Mouse (Mus musculus) CH12.LX (cell line): ENCODE measurements at regions not wholly inside any gene's neighbourhood (a gene's known extent, or its start where the extent isn't known, plus 50 kb on each side); places are given as distances from the start of the nearest gene placed in this dataset.

ENCODE experiments used
- DNase-seq: peaks from one replicate; pipeline ENCODE4 v3.0.0-alpha.2; 2013; ENCODE audit errors: extremely low read depth
- H3K27ac ChIP-seq: 2 replicates; pipeline ENCODE4 v1.5.1; 2012; ENCODE audit warnings: low read depth, mild to moderate bottlenecking, control low read depth, moderate library complexity; ENCODE audit not compliant: insufficient read depth
- H3K27me3 ChIP-seq: replicated peaks from 2 replicates; pipeline ENCODE3; 2012; ENCODE audit warnings: inconsistent platforms
- H3K36me3 ChIP-seq, 2 experiments: replicated peaks in 1 of 2; 2 replicates each; pipeline versions ENCODE3 to v1.6.1; 2012; ENCODE audit warnings: inconsistent platforms in 1 of 2, low read length in 1 of 2, mild to moderate bottlenecking in 1 of 2, mixed read lengths in 1 of 2, moderate library complexity in 1 of 2; ENCODE audit not compliant: control insufficient read depth in 1 of 2, insufficient read depth in 1 of 2
- H3K4me1 ChIP-seq, 2 experiments: 2 replicates each; pipeline ENCODE4 v1.6.1; 2012; ENCODE audit warnings: inconsistent platforms in 1 of 2, moderate library complexity in 1 of 2; ENCODE audit not compliant: insufficient read depth in 2 of 2, control insufficient read depth in 1 of 2
- H3K4me2 ChIP-seq: 2 replicates; pipeline ENCODE4 v1.6.1; 2012; ENCODE audit warnings: low read depth, mild to moderate bottlenecking, control low read depth; ENCODE audit not compliant: poor library complexity, insufficient read depth, severe bottlenecking
- H3K4me3 ChIP-seq, 3 experiments: fragments of 150-350 bp in 1 of 3; sonication (generic) in 1 of 3; replicated peaks in 1 of 3; 2 replicates each; pipeline versions ENCODE3 to v1.5.1; 2011 to 2012; ENCODE audit warnings: low read depth in 2 of 3, low read length in 2 of 3, mild to moderate bottlenecking in 2 of 3, moderate library complexity in 2 of 3, control low read depth in 1 of 3, improper control_type of control experiment in 1 of 3, inconsistent platforms in 1 of 3, mixed read lengths in 1 of 3; ENCODE audit not compliant: poor library complexity in 1 of 3
- H3K79me2 ChIP-seq: replicated peaks from 2 replicates; pipeline ENCODE4 v1.6.1; 2012; ENCODE audit warnings: mild to moderate bottlenecking, moderate library complexity; ENCODE audit not compliant: control insufficient read depth, poor library complexity, insufficient read depth, severe bottlenecking; ENCODE audit errors: extremely low read depth
- H3K9ac ChIP-seq: 2 replicates; pipeline ENCODE4 v1.6.1; 2012; ENCODE audit warnings: low read depth, mild to moderate bottlenecking, control low read depth, moderate library complexity; ENCODE audit not compliant: insufficient read depth
- H3K9me3 ChIP-seq: replicated peaks from 2 replicates; pipeline ENCODE3; 2012; ENCODE audit warnings: low read length, inconsistent platforms, mixed read lengths
- CHD1 ChIP-seq: IDR thresholded peaks from 2 replicates; pipeline ENCODE4 v1.6.1; 2012; ENCODE audit warnings: low read depth, low read length, improper control_type of control experiment, inconsistent platforms
- CTCF ChIP-seq, 2 experiments: IDR thresholded peaks in 1 of 2; conservative IDR thresholded peaks in 1 of 2; 2 replicates each; pipeline ENCODE4 v1.5.1; 2011 to 2012; ENCODE audit warnings: low read depth in 2 of 2, low read length in 2 of 2, improper control_type of control experiment in 1 of 2, inconsistent platforms in 1 of 2, mild to moderate bottlenecking in 1 of 2, moderate library complexity in 1 of 2
- GABPA ChIP-seq: IDR thresholded peaks from 2 replicates; pipeline ENCODE4 v1.6.1; 2012; ENCODE audit warnings: low read depth, low read length, improper control_type of control experiment, inconsistent platforms; ENCODE audit not compliant: insufficient replicate concordance
- HCFC1 ChIP-seq: IDR thresholded peaks from 2 replicates; pipeline ENCODE4 v1.6.1; 2012; ENCODE audit warnings: low read depth, mild to moderate bottlenecking, inconsistent platforms, low read length, improper control_type of control experiment
- IRF4 ChIP-seq: IDR thresholded peaks from 2 replicates; pipeline ENCODE4 v1.6.1; 2014; ENCODE audit warnings: low read depth, mild to moderate bottlenecking, inconsistent platforms, low read length, improper control_type of control experiment
- JUND ChIP-seq: conservative IDR thresholded peaks from 2 replicates; pipeline ENCODE4 v1.6.1; 2011; ENCODE audit warnings: low read depth, low read length, improper control_type of control experiment
- MXI1 ChIP-seq: IDR thresholded peaks from 2 replicates; pipeline ENCODE4 v1.6.1; 2011; ENCODE audit warnings: mild to moderate bottlenecking, low read depth, low read length, improper control_type of control experiment
- NELFE ChIP-seq: IDR thresholded peaks from 2 replicates; pipeline ENCODE4 v1.6.1; 2011; ENCODE audit warnings: low read depth, low read length, improper control_type of control experiment
- RAD21 ChIP-seq: IDR thresholded peaks from 2 replicates; pipeline ENCODE4 v1.6.1; 2011; ENCODE audit warnings: low read depth, mild to moderate bottlenecking, low read length, improper control_type of control experiment, moderate library complexity
- RCOR1 ChIP-seq: conservative IDR thresholded peaks from 2 replicates; pipeline ENCODE4 v1.6.1; 2012; ENCODE audit warnings: low read depth, mild to moderate bottlenecking, inconsistent platforms, low read length, improper control_type of control experiment
- SIN3A ChIP-seq: IDR thresholded peaks from 2 replicates; pipeline ENCODE4 v1.6.1; 2012; ENCODE audit warnings: low read length, improper control_type of control experiment, inconsistent platforms
- TCF12 ChIP-seq: IDR thresholded peaks from 2 replicates; pipeline ENCODE4 v1.6.1; 2014; ENCODE audit warnings: low read depth, mild to moderate bottlenecking, inconsistent platforms, low read length, improper control_type of control experiment
- USF1 ChIP-seq: IDR thresholded peaks from 2 replicates; pipeline ENCODE4 v1.6.1; 2014; ENCODE audit warnings: low read depth, mild to moderate bottlenecking, inconsistent platforms, low read length, improper control_type of control experiment
- USF2 ChIP-seq: conservative IDR thresholded peaks from 2 replicates; pipeline ENCODE4 v1.6.1; 2011; ENCODE audit warnings: low read depth, low read length, improper control_type of control experiment
- ZC3H11A ChIP-seq: IDR thresholded peaks from 2 replicates; pipeline ENCODE4 v1.6.1; 2012; ENCODE audit warnings: low read depth, mild to moderate bottlenecking, inconsistent platforms, low read length, improper control_type of control experiment
- ZNF384 ChIP-seq: IDR thresholded peaks from 2 replicates; pipeline ENCODE4 v1.6.1; 2012; ENCODE audit warnings: low read depth, low read length, improper control_type of control experiment, inconsistent platforms
- dilution Hi-C: fragments of 300-500 bp; cut with MboI; formaldehyde crosslinking; loops from 2 replicates; pipeline ENCODE4 v1.14.3; 2020; ENCODE audit warnings: low sequenced_read_pairs; ENCODE audit not compliant: extremely low pct_unique_long_range_greater_than_20kb, extremely low pct_ligation_motif_present
- in situ Hi-C: fragments of 300-500 bp; cut with MboI; formaldehyde crosslinking; loops from 3 replicates; pipeline ENCODE4 v1.14.3; 2019; ENCODE audit warnings: low sequenced_read_pairs, low pct_ligation_motif_present, low pct_unique_long_range_greater_than_20kb, mixed read lengths

DNA sequence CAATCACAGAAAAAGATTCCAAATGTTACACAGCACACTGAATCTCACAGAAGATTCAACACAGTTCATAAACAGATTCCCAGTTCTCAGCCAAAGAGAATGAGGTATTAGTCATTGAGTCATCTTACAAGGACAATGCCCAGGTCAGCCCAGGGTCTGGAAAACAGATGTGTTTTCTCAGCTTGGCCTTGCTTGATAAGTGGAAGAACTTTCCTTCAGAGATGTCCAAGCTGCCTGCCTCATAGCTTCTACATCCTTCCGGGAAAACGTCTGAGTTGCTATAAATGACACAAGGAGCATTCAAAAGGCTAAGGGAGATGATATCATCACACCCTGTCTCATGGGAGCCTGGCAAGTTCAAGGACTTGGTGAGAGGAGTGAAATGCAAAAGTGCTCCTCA lies 139.9 kb upstream of the Pdzrn3 start:
- dilution Hi-C loops (no loop called here), in situ Hi-C loops (no loop called here)
- H3K79me2 ChIP-seq, result no peaks in the 10 kb centered on the region
- no peaks in the 10 kb centered on the region for H3K36me3 ChIP-seq
- no peak for TF ChIP-seq ZNF384
- TF ChIP-seq RCOR1, result no peak
- TF ChIP-seq USF2, result no peak
- TF ChIP-seq GABPA, result no peak
- no peak for TF ChIP-seq HCFC1
- TF ChIP-seq NELFE, result no peak
- no peaks in the 10 kb centered on the region for H3K27me3 ChIP-seq
- H3K9ac ChIP-seq, result no peak overlapping the region
- peaks cover 66% of the 10 kb centered on the region for H3K9me3 ChIP-seq
- H3K4me3 ChIP-seq, result no peak overlapping the region
- no peak overlapping the region for H3K27ac ChIP-seq
- no peaks in the 10 kb centered on the region for H3K4me1 ChIP-seq
- H3K4me2 ChIP-seq, result no peak overlapping the region
- no peak for DNase-seq

- Histone ChIP-seq H3K4me3 (no peak overlapping the region), H3K9ac (no peak overlapping the region), H3K27ac (no peak overlapping the region), H3K27me3 (no peaks in the 10 kb centered on the region), H3K9me3 (peaks cover 47% of the 10 kb centered on the region), H3K79me2 (no peaks in the 10 kb centered on the region), H3K4me2 (no peak overlapping the region), H3K4me1 (no peaks in the 10 kb centered on the region), H3K36me3 (no peaks in the 10 kb centered on the region)
- in situ Hi-C loops, result no loop called here
- dilution Hi-C loops, result no loop called here
- TF ChIP-seq CTCF (conservative IDR thresholded peaks at IDR 0.05 in 1 of 2, IDR thresholded peaks at IDR 0.05 in 1 of 2; ENCODE audit: low read depth in 2 of 2, low read length in 2 of 2) (no peak), ZC3H11A (no peak), ZNF384 (no peak), JUND (no peak), SIN3A (no peak), GABPA (no peak), NELFE (no peak)
- no peak for DNase-seq
Observed at GRCm38 (mm10) chr6:101513696-101514095, 136.0 kb upstream of the Pdzrn3 start.

- H3K9me3 ChIP-seq, result peaks cover 54% of the 10 kb centered on the region
- H3K27ac ChIP-seq, result no peak overlapping the region
- no peak overlapping the region for H3K4me2 ChIP-seq
- H3K4me3 ChIP-seq, result no peak overlapping the region
- H3K4me1 ChIP-seq, result no peaks in the 10 kb centered on the region
- no peaks in the 10 kb centered on the region for H3K79me2 ChIP-seq
- TF ChIP-seq MXI1, result no peak
- TF ChIP-seq USF1, result no peak
- TF ChIP-seq RAD21, result no peak
- no peak for TF ChIP-seq CHD1
- TF ChIP-seq IRF4, result no peak
- TF ChIP-seq TCF12, result no peak
- H3K9ac ChIP-seq, result no peak overlapping the region
- no peaks in the 10 kb centered on the region for H3K36me3 ChIP-seq
- in situ Hi-C loops, result no loop called here
- DNase-seq, result no peak
- H3K27me3 ChIP-seq, result no peaks in the 10 kb centered on the region
- dilution Hi-C loops, result no loop called here
Observed at GRCm38 (mm10) chr6:101502149-101502548, 124.5 kb upstream of the Pdzrn3 start.
